Mouse (Mus musculus): Measurements from ENCODE around the gene Gtsf2. TPM values are rescaled to one million over a fixed set of nuclear protein-coding genes. Genes with fewer than 3 reads are reported as not detected.

Gene Gtsf2
- total RNA-seq (2014; rRNA removed; ENCODE audit: low replicate concordance) (not detected in 2 replicates), polyA plus RNA-seq (2015; fragmentation: Nextera tagmentation; extraction: Ambion mirVana) (not detected in 2 replicates)

DNA sequence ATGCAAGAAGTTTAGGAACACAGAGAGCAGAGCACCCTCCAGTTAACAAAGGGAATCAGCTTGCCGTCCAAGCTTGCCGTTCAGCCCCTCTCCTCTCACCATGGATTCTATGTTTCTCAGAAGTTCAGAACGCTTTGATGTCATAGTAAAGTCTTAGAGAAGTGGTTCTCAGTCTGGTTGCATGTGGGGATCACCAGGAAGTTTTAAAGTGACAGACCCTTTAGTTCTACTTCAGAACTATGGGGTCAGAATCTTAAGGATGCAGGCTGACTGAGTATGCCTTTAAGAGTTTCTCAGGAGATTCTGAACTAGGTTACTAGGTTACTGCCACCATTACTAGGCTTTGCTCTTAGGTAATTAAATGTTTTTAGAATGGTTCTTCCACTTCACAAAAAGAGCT lies at the start of gene Gtsf2:
Gtsf2 (minus strand) TSS at position 101 of the 400 bp plus-strand sequence.
- Histone ChIP-seq H3K4me2 (ENCODE audit: low read depth, low read length) (no peak within 1 kb of the TSS), H3K27ac (ENCODE audit: low read depth) (no peak within 1 kb of the TSS), H3K27me3 (ENCODE audit: control insufficient read depth, insufficient read depth, low read length) (no peaks in the 10 kb centered on the region), H3K9me3 (replicated peaks; ENCODE audit: control insufficient read depth, low read length) (no peaks in the 10 kb centered on the region), H3K4me1 (ENCODE audit: control insufficient read depth, insufficient read depth) (no peaks in the 10 kb centered on the region), H3K9ac (replicated peaks; ENCODE audit: low read depth, low read length) (no peak within 1 kb of the TSS), H3K36me3 (replicated peaks; ENCODE audit: control insufficient read depth, insufficient read depth, low read length) (no peaks in the 10 kb centered on the region), H3K4me3 (ENCODE audit: low read depth, low read length) (no peak within 1 kb of the TSS)
- WGBS = 45% methylated on average over 3 of the region's 3 CpGs
- TF ChIP-seq EP300 (IDR thresholded peaks at IDR 0.05; ENCODE audit: low read depth) (no peak), CTCF (IDR thresholded peaks at IDR 0.05; ENCODE audit: low read depth) (no peak)
- ATAC-seq (ENCODE audit: insufficient read depth, low read depth) (no peak), DNase-seq (ENCODE audit: low spot score) (no peak)

DNA sequence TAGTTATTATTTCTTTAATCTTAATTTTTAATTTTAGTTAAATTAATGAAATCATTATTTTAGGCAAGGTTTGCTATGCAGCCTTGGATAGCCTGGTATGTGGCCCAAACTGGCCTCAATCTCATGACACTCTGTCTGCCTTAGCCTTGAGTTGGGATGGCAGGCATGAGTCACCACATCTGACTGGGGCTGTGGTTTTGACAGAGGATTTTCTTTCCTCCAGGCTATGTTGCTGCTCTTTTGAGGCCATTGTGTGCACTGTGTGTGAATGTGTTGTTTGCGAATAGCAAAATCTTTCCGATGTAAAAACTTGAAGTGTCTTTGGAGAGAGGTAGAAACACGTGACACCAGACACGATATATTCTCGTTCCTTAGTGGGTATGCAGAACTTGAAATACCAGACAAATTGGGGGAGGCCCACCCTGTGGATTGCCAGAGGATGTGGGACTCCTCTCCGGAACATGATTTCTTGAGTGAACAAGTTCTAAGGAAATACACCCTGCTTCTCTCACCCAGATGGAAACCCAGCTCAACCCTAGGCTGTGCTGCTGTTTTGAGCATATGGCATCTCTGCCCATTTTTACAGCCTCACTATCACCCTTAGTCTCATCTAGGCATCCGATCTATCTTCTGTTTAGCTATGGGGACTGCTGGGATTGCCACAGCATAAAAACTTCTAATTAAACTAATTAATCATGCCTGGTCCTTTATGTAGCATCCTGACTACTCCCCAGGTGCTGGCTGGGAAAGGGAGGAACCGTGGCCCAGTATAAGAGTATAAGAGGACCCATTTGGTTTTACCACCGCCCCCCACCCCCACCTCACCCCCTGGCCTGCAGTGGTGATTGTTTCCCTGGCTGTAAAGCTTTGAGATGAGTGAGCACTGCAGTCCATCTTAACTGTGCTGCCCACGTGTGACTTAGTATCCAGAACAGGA lies 48.2 kb upstream of the Gtsf2 start:
- no peaks in the 10 kb centered on the region for H3K27me3 ChIP-seq (ENCODE audit: control insufficient read depth, insufficient read depth, low read length)
- no peaks in the 10 kb centered on the region for H3K4me1 ChIP-seq (ENCODE audit: control insufficient read depth, insufficient read depth)
- DNase-seq (ENCODE audit: low spot score) (no peak), ATAC-seq (ENCODE audit: insufficient read depth, low read depth) (no peak)
- no peak overlapping the region for H3K9ac ChIP-seq (replicated peaks; ENCODE audit: low read depth, low read length)
- no peak for TF ChIP-seq EP300 (IDR thresholded peaks at IDR 0.05; ENCODE audit: low read depth)
- no peak overlapping the region for H3K4me3 ChIP-seq (ENCODE audit: low read depth, low read length)
- H3K9me3 ChIP-seq (replicated peaks; ENCODE audit: control insufficient read depth, low read length) = no peaks in the 10 kb centered on the region
- WGBS = 74% methylated on average over 10 of the region's 10 CpGs
- no peak overlapping the region for H3K27ac ChIP-seq (ENCODE audit: low read depth)
- H3K36me3 ChIP-seq (replicated peaks; ENCODE audit: control insufficient read depth, insufficient read depth, low read length) = no peaks in the 10 kb centered on the region
- H3K4me2 ChIP-seq (ENCODE audit: low read depth, low read length) = no peak overlapping the region

DNA sequence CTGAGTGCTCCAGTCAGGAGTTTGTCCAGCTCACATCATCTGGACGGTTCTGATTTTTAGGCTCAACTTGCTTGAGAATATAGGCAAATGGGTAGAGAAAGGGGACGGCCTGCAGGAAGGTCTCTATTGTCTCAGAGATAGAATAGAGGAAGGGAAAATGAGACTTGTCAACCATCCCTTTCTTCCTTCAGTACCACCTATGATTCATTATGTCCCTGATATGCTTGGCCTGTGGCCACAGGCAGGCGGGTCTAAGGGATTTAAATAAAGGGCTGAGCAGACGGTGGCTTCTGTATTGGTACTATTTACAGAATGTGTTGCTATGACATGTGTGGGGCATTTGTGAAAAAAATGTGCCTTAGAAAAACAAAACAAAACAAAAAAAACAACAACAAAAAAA lies 40.1 kb upstream of the Gtsf2 start:
- ATAC-seq (ENCODE audit: insufficient read depth, low read depth) (no peak), DNase-seq (ENCODE audit: low spot score) (no peak)
- Histone ChIP-seq H3K9me3 (replicated peaks; ENCODE audit: control insufficient read depth, low read length) (no peaks in the 10 kb centered on the region), H3K36me3 (replicated peaks; ENCODE audit: control insufficient read depth, insufficient read depth, low read length) (no peaks in the 10 kb centered on the region), H3K4me1 (ENCODE audit: control insufficient read depth, insufficient read depth) (no peaks in the 10 kb centered on the region), H3K9ac (replicated peaks; ENCODE audit: low read depth, low read length) (no peak overlapping the region), H3K27ac (ENCODE audit: low read depth) (no peak overlapping the region), H3K27me3 (ENCODE audit: control insufficient read depth, insufficient read depth, low read length) (no peaks in the 10 kb centered on the region), H3K4me3 (ENCODE audit: low read depth, low read length) (no peak overlapping the region), H3K4me2 (ENCODE audit: low read depth, low read length) (no peak overlapping the region)
- TF ChIP-seq CTCF (IDR thresholded peaks at IDR 0.05; ENCODE audit: low read depth) (no peak), EP300 (IDR thresholded peaks at IDR 0.05; ENCODE audit: low read depth) (no peak)
- 27% methylated on average over 4 of the region's 4 CpGs for WGBS

DNA sequence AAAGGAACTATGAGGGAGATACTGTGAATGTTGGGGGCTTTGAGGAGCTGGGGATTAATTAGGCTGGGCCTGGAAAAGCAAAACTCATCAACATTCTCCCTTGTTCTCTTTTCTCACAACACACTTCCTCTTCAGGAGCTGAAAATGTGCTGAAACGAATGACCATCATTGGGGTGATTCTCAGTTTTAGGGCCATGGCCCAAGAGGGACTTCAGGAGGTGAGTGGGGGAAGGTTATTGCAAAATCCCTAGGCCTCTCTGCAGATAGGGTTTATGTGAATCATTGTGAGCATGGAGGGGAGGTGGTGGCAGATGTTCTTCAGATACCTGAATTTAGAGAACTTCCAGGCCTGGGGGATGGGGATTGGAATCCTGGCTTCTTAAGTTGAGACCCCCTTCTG lies 38.4 kb upstream of the Gtsf2 start:
- ATAC-seq (ENCODE audit: insufficient read depth, low read depth) (no peak), DNase-seq (ENCODE audit: low spot score) (no peak)
- Histone ChIP-seq H3K9ac (replicated peaks; ENCODE audit: low read depth, low read length) (no peak overlapping the region), H3K4me1 (ENCODE audit: control insufficient read depth, insufficient read depth) (no peaks in the 10 kb centered on the region), H3K4me3 (ENCODE audit: low read depth, low read length) (no peak overlapping the region), H3K9me3 (replicated peaks; ENCODE audit: control insufficient read depth, low read length) (no peaks in the 10 kb centered on the region), H3K27ac (ENCODE audit: low read depth) (no peak overlapping the region), H3K4me2 (ENCODE audit: low read depth, low read length) (no peak overlapping the region), H3K27me3 (ENCODE audit: control insufficient read depth, insufficient read depth, low read length) (no peaks in the 10 kb centered on the region), H3K36me3 (replicated peaks; ENCODE audit: control insufficient read depth, insufficient read depth, low read length) (no peaks in the 10 kb centered on the region)
- WGBS = 76% methylated on average over 1 of the region's 1 CpGs
- TF ChIP-seq EP300 (IDR thresholded peaks at IDR 0.05; ENCODE audit: low read depth) (no peak), CTCF (IDR thresholded peaks at IDR 0.05; ENCODE audit: low read depth) (no peak)

DNA sequence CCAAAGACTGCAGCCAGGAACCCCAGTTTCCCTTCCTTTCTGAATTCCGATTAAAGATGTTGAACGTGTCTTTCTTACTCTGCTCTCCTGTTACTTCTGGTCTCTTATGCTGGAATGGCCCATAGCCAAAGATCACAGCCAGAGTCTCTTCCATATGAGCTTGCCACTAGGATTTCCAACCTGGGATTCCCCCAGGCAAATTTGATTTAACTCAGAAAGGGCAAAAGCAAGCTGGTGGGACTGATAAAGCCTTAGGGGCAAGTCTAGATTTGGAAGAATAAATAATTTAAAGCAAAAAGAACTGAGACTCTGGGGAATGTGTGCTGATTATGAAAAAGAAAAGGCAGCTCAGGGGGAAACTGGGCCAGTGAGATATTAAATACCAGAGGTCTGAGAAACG lies 36.8 kb upstream of the Gtsf2 start:
- ATAC-seq (ENCODE audit: insufficient read depth, low read depth) = no peak
- WGBS = 52% methylated on average over 3 of the region's 3 CpGs
- H3K9ac ChIP-seq (replicated peaks; ENCODE audit: low read depth, low read length) = no peak overlapping the region

More for the DNA sequence above, 36.8 kb upstream of the Gtsf2 start:
- Histone ChIP-seq H3K9me3 (replicated peaks; ENCODE audit: control insufficient read depth, low read length) (no peaks in the 10 kb centered on the region), H3K27ac (ENCODE audit: low read depth) (no peak overlapping the region), H3K4me1 (ENCODE audit: control insufficient read depth, insufficient read depth) (no peaks in the 10 kb centered on the region), H3K36me3 (replicated peaks; ENCODE audit: control insufficient read depth, insufficient read depth, low read length) (no peaks in the 10 kb centered on the region), H3K27me3 (ENCODE audit: control insufficient read depth, insufficient read depth, low read length) (no peaks in the 10 kb centered on the region), H3K4me2 (ENCODE audit: low read depth, low read length) (no peak overlapping the region), H3K4me3 (ENCODE audit: low read depth, low read length) (no peak overlapping the region)
- DNase-seq (ENCODE audit: low spot score) = no peak
- no peak for TF ChIP-seq CTCF (IDR thresholded peaks at IDR 0.05; ENCODE audit: low read depth)
- TF ChIP-seq EP300 (IDR thresholded peaks at IDR 0.05; ENCODE audit: low read depth) = no peak
